Mouse (Mus musculus): ENCODE data around the gene Cdcp1. TPM values are rescaled to one million over a fixed set of nuclear protein-coding genes. Genes with fewer than 3 reads are reported as not detected.

The Cdcp1 gene
- polyA plus RNA-seq, 2 experiments: 0.15 to 0.27 TPM

- H3K27ac ChIP-seq: no peak overlapping the region
- no peak overlapping the region for H3K9ac ChIP-seq (replicated peaks)
- H3K4me3 ChIP-seq (ENCODE audit: insufficient read depth in 1 of 2, low read depth in 2 of 2, low read length in 2 of 2): no peak overlapping the region
- H3K27me3 ChIP-seq (ENCODE audit: control insufficient read depth, insufficient read depth, low read length): no peaks in the 10 kb centered on the region
- H3K4me1 ChIP-seq (replicated peaks; ENCODE audit: control insufficient read depth in 2 of 2, insufficient read depth in 2 of 2, low read length in 1 of 2): no peaks in the 10 kb centered on the region
- ATAC-seq (ENCODE audit: insufficient read depth): peak; percentile 26; the same call in 1 of the 2 replicates
- H3K9me3 ChIP-seq (ENCODE audit: control insufficient read depth, low read length): no peaks in the 10 kb centered on the region
- no peak overlapping the region for H3K4me2 ChIP-seq (ENCODE audit: low read depth)
- TF ChIP-seq CTCF (IDR thresholded peaks at IDR 0.05; ENCODE audit: low read depth) (no peak), EP300 (IDR thresholded peaks at IDR 0.05; ENCODE audit: low read depth) (no peak)
- H3K36me3 ChIP-seq (replicated peaks; ENCODE audit: control insufficient read depth, insufficient read depth, low read depth): no peaks in the 10 kb centered on the region
- no peak for DNase-seq (ENCODE audit: low read depth in 3 of 3, low spot score in 3 of 3)
- 10% methylated on average over 2 of the region's 2 CpGs for WGBS (ENCODE audit: insufficient replicate concordance)
Observed at GRCm38 (mm10) chr9:123237739-123238138, 21.9 kb upstream of the Cdcp1 start.

GRCm38 (mm10) chr9:123235621-123236020, 19.8 kb upstream of the Cdcp1 start:
- 32% methylated on average over 3 of the region's 3 CpGs for WGBS (ENCODE audit: insufficient replicate concordance)
- Histone ChIP-seq H3K9ac (replicated peaks) (no peak overlapping the region), H3K4me1 (replicated peaks; ENCODE audit: control insufficient read depth in 2 of 2, insufficient read depth in 2 of 2, low read length in 1 of 2) (no peaks in the 10 kb centered on the region), H3K27ac (no peak overlapping the region), H3K36me3 (replicated peaks; ENCODE audit: control insufficient read depth, insufficient read depth, low read depth) (no peaks in the 10 kb centered on the region), H3K4me3 (ENCODE audit: insufficient read depth in 1 of 2, low read depth in 2 of 2, low read length in 2 of 2) (no peak overlapping the region), H3K9me3 (ENCODE audit: control insufficient read depth, low read length) (no peaks in the 10 kb centered on the region), H3K4me2 (ENCODE audit: low read depth) (no peak overlapping the region), H3K27me3 (ENCODE audit: control insufficient read depth, insufficient read depth, low read length) (no peaks in the 10 kb centered on the region)
- DNase-seq (ENCODE audit: low read depth in 3 of 3, low spot score in 3 of 3) (no peak), ATAC-seq (ENCODE audit: insufficient read depth) (no peak)
- TF ChIP-seq EP300 (IDR thresholded peaks at IDR 0.05; ENCODE audit: low read depth) (no peak), CTCF (IDR thresholded peaks at IDR 0.05; ENCODE audit: low read depth) (no peak)

DNA sequence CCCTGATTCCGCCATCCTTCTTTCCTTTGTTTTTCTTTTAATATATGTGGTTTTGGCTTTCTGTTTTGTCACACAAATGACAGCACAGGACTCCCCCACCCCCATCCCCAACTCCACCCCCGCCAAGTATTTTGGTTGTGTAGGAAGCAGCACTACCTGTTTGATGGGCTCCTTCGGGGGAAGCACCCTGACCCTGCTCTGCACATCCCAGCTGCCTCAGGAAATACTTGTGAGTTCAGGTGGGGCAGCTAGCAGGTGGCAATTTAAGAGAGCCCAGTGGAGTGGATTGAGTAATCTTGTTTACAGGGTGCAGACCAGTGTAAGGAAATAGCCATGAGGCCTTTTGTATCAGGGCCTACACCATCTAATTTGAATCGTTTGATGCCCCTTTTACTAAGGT, 14.0 kb upstream of the Cdcp1 start:
- H3K4me1 ChIP-seq (replicated peaks; ENCODE audit: control insufficient read depth in 2 of 2, insufficient read depth in 2 of 2, low read length in 1 of 2): peaks cover 19 to 39% of the 10 kb centered on the region in 2 experiments
- H3K9ac ChIP-seq (replicated peaks): no peak overlapping the region
- H3K9me3 ChIP-seq (ENCODE audit: control insufficient read depth, low read length): no peaks in the 10 kb centered on the region
- WGBS (ENCODE audit: insufficient replicate concordance): 66% methylated on average over 4 of the region's 4 CpGs
- no peaks in the 10 kb centered on the region for H3K27me3 ChIP-seq (ENCODE audit: control insufficient read depth, insufficient read depth, low read length)
- ATAC-seq (ENCODE audit: insufficient read depth): no peak
- no peak overlapping the region for H3K4me2 ChIP-seq (ENCODE audit: low read depth)
- no peak overlapping the region for H3K4me3 ChIP-seq (ENCODE audit: insufficient read depth in 1 of 2, low read depth in 2 of 2, low read length in 2 of 2)
- H3K27ac ChIP-seq: no peak overlapping the region
- DNase-seq (ENCODE audit: low read depth in 3 of 3, low spot score in 3 of 3): no peak
- no peaks in the 10 kb centered on the region for H3K36me3 ChIP-seq (replicated peaks; ENCODE audit: control insufficient read depth, insufficient read depth, low read depth)
- TF ChIP-seq CTCF (IDR thresholded peaks at IDR 0.05; ENCODE audit: low read depth) (no peak), EP300 (IDR thresholded peaks at IDR 0.05; ENCODE audit: low read depth) (no peak)

DNA sequence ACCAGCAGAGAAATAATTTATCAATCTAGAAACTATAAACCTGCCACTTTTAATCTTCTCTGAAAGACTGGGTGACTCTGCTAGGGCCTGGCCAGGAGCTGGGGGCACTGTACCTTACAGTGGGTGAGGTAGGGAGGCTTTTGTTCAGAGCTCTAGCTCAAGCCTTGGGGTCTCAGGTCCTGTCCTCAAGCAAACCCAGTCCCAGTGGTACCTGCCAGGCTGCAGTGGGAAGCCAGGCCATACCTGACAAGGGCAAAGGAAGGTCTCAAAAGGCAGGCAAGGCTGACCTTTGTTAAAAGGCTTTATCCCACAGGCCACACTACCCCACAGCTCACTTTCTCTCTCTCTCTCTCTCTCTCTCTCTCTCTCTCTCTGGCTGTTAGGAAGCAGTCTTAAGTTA, 12.8 kb upstream of the Cdcp1 start:
- Histone ChIP-seq H3K4me2 (ENCODE audit: low read depth) (no peak overlapping the region), H3K27ac (no peak overlapping the region), H3K27me3 (ENCODE audit: control insufficient read depth, insufficient read depth, low read length) (no peaks in the 10 kb centered on the region), H3K4me1 (replicated peaks; ENCODE audit: control insufficient read depth in 2 of 2, insufficient read depth in 2 of 2, low read length in 1 of 2) (peaks cover 22 to 49% of the 10 kb centered on the region in 2 experiments), H3K9ac (replicated peaks) (no peak overlapping the region), H3K4me3 (ENCODE audit: insufficient read depth in 1 of 2, low read depth in 2 of 2, low read length in 2 of 2) (no peak overlapping the region), H3K9me3 (ENCODE audit: control insufficient read depth, low read length) (no peaks in the 10 kb centered on the region), H3K36me3 (replicated peaks; ENCODE audit: control insufficient read depth, insufficient read depth, low read depth) (no peaks in the 10 kb centered on the region)
- no peak for TF ChIP-seq CTCF (IDR thresholded peaks at IDR 0.05; ENCODE audit: low read depth)
- ATAC-seq (ENCODE audit: insufficient read depth) (no peak), DNase-seq (ENCODE audit: low read depth in 3 of 3, low spot score in 3 of 3) (no peak)

- ATAC-seq (ENCODE audit: insufficient read depth) (peak; percentile 94), DNase-seq (ENCODE audit: low read depth in 3 of 3, low spot score in 3 of 3) (peak; percentile 13 to 59 (median 30))
- 25% methylated on average over 3 of the region's 3 CpGs for whole genome bisulfite sequencing (ENCODE audit: insufficient replicate concordance)
- Histone ChIP-seq H3K4me1 (replicated peaks; ENCODE audit: control insufficient read depth in 2 of 2, insufficient read depth in 2 of 2, low read length in 1 of 2) (peaks cover 22 to 50% of the 10 kb centered on the region in 2 experiments), H3K27ac (peak overlapping the region; percentile 58), H3K36me3 (replicated peaks; ENCODE audit: control insufficient read depth, insufficient read depth, low read depth) (no peaks in the 10 kb centered on the region), H3K9ac (replicated peaks) (peak overlapping the region; percentile 62), H3K27me3 (ENCODE audit: control insufficient read depth, insufficient read depth, low read length) (no peaks in the 10 kb centered on the region), H3K9me3 (ENCODE audit: control insufficient read depth, low read length) (no peaks in the 10 kb centered on the region), H3K4me3 (ENCODE audit: insufficient read depth in 1 of 2, low read depth in 2 of 2, low read length in 2 of 2) (peak overlapping the region in 1 of 2 experiments; percentile 36; a peak in 2 of 4 replicates), H3K4me2 (ENCODE audit: low read depth) (peak overlapping the region; percentile 57)
- TF ChIP-seq EP300 (IDR thresholded peaks at IDR 0.05; ENCODE audit: low read depth) (peak; percentile 77), CTCF (IDR thresholded peaks at IDR 0.05; ENCODE audit: low read depth) (no peak)
Observed at GRCm38 (mm10) chr9:123227106-123227750, 11.4 kb upstream of the Cdcp1 start.

Data from liver, embryonic 14.5 days (tissue).